Mouse (Mus musculus) erythroblast, embryonic 14.5 days (primary cell): ENCODE results near the gene Gm42417.

ENCODE experiments used
- GATA1 ChIP-seq: IDR thresholded peaks from 2 replicates; pipeline ENCODE4 v1.6.1; 2012; ENCODE audit warnings: low read length, inconsistent platforms, mixed read lengths
- TAL1 ChIP-seq: IDR thresholded peaks from 3 replicates; pipeline ENCODE4 v1.6.1; 2012; ENCODE audit warnings: low read length, inconsistent platforms, mixed read lengths

- no peak for TF ChIP-seq TAL1
- no peak for TF ChIP-seq GATA1
Measured at GRCm38 (mm10) chr1:36530962-36531361, 8.3 kb downstream of the Gm42417 start.
